Mouse (Mus musculus) MEL (cell line): Measurements from ENCODE around the gene Gm21985. TPM values are rescaled to one million over a fixed set of nuclear protein-coding genes. Genes with fewer than 3 reads are reported as not detected.
"Not testable (repeated sequence)": the region's sequence is repeated elsewhere in the genome, so short reads cannot be mapped to it uniquely, and the experiment has no call there.

ENCODE experiments used
- DNase-seq: peaks from one replicate; pipeline ENCODE4 v3.0.0; 2011; ENCODE audit warnings: low read depth, low spot score
- H3K27ac ChIP-seq: 2 replicates; pipeline ENCODE4 v1.5.1; 2012; ENCODE audit warnings: low read depth, mild to moderate bottlenecking, control low read depth, low read length, moderate library complexity; ENCODE audit not compliant: control insufficient read depth
- H3K27me3 ChIP-seq, 2 experiments: fragments of 150-350 bp in 1 of 2; sonication (generic) in 1 of 2; 2 replicates each; pipeline ENCODE4 v1.6.1; 2012; ENCODE audit warnings: low read length in 2 of 2, mild to moderate bottlenecking in 2 of 2, improper control_type of control experiment in 1 of 2, moderate library complexity in 1 of 2; ENCODE audit not compliant: insufficient read depth in 2 of 2, control insufficient read depth in 1 of 2
- H3K36me3 ChIP-seq, 2 experiments: 2 replicates each; pipeline ENCODE4 v1.6.1; 2012 to 2014; ENCODE audit warnings: low read length in 2 of 2, improper control_type of control experiment in 1 of 2, inconsistent platforms in 1 of 2, mild to moderate bottlenecking in 1 of 2; ENCODE audit not compliant: insufficient read depth in 2 of 2, control insufficient read depth in 1 of 2
- H3K4me1 ChIP-seq, 2 experiments: fragments of 150-350 bp in 1 of 2; sonication (generic) in 1 of 2; 2 replicates each; pipeline ENCODE4 v1.6.1; 2012; ENCODE audit warnings: low read length in 2 of 2, improper control_type of control experiment in 1 of 2, mild to moderate bottlenecking in 1 of 2; ENCODE audit not compliant: insufficient read depth in 2 of 2, control insufficient read depth in 1 of 2
- H3K4me3 ChIP-seq, 2 experiments: fragments of 150-350 bp in 1 of 2; sonication (generic) in 1 of 2; 2 replicates each; pipeline ENCODE4 v1.5.1; 2012; ENCODE audit warnings: low read depth in 2 of 2, low read length in 2 of 2, mild to moderate bottlenecking in 2 of 2, moderate library complexity in 2 of 2, control low read depth in 1 of 2, improper control_type of control experiment in 1 of 2; ENCODE audit not compliant: control insufficient read depth in 1 of 2, insufficient read depth in 1 of 2
- H3K79me2 ChIP-seq: 2 replicates; pipeline ENCODE4 v1.6.1; 2012; ENCODE audit warnings: mild to moderate bottlenecking, low read length, moderate library complexity; ENCODE audit not compliant: control insufficient read depth, poor library complexity, insufficient read depth
- H3K9ac ChIP-seq: 2 replicates; pipeline ENCODE4 v1.6.1; 2012; ENCODE audit warnings: low read depth, mild to moderate bottlenecking, control low read depth, low read length, moderate library complexity; ENCODE audit not compliant: control insufficient read depth, poor library complexity, severe bottlenecking
- H3K9me3 ChIP-seq: fragments of 150-350 bp; sonication (generic); replicated peaks from 2 replicates; pipeline ENCODE4 v1.6.1; 2012; ENCODE audit warnings: mild to moderate bottlenecking, low read length, improper control_type of control experiment, moderate library complexity; ENCODE audit not compliant: insufficient read depth
- BHLHE40 ChIP-seq: IDR thresholded peaks from 2 replicates; pipeline ENCODE4 v1.6.1; 2012; ENCODE audit warnings: low read depth, mild to moderate bottlenecking, inconsistent platforms, low read length, improper control_type of control experiment, borderline replicate concordance
- CHD1 ChIP-seq: IDR thresholded peaks from 2 replicates; pipeline ENCODE4 v1.6.1; 2012; ENCODE audit warnings: low read depth, mild to moderate bottlenecking, inconsistent platforms, low read length, improper control_type of control experiment
- EP300 ChIP-seq, 2 experiments: IDR thresholded peaks; 2 replicates each; pipeline ENCODE4 v1.6.1; 2011; ENCODE audit warnings: improper control_type of control experiment in 2 of 2, low read length in 2 of 2, low read depth in 1 of 2, mild to moderate bottlenecking in 1 of 2
- ETS1 ChIP-seq: IDR thresholded peaks from 2 replicates; pipeline ENCODE4 v1.6.1; 2012; ENCODE audit warnings: low read depth, mild to moderate bottlenecking, inconsistent platforms, low read length, improper control_type of control experiment, moderate library complexity
- GABPA ChIP-seq: IDR thresholded peaks from 2 replicates; pipeline ENCODE4 v1.6.1; 2012; ENCODE audit warnings: low read depth, mild to moderate bottlenecking, inconsistent platforms, low read length, improper control_type of control experiment, moderate library complexity
- GATA1 ChIP-seq: IDR thresholded peaks from 2 replicates; pipeline ENCODE4 v1.6.1; 2011; ENCODE audit warnings: low read depth, low read length, improper control_type of control experiment
- HCFC1 ChIP-seq: IDR thresholded peaks from 2 replicates; pipeline ENCODE4 v1.6.1; 2012; ENCODE audit warnings: low read depth, mild to moderate bottlenecking, inconsistent platforms, low read length, improper control_type of control experiment, moderate library complexity
- MXI1 ChIP-seq: IDR thresholded peaks from 2 replicates; pipeline ENCODE4 v1.6.1; 2011; ENCODE audit warnings: mild to moderate bottlenecking, low read depth, low read length, improper control_type of control experiment
- MYC ChIP-seq: IDR thresholded peaks from 2 replicates; pipeline ENCODE4 v1.6.1; 2011; ENCODE audit warnings: low read depth, mild to moderate bottlenecking, low read length, improper control_type of control experiment, moderate library complexity
- NRF1 ChIP-seq: IDR thresholded peaks from 2 replicates; pipeline ENCODE4 v1.6.1; 2014; ENCODE audit warnings: low read depth, mild to moderate bottlenecking, inconsistent platforms, low read length, improper control_type of control experiment, moderate library complexity; ENCODE audit not compliant: poor library complexity, insufficient read depth, severe bottlenecking
- POLR2AphosphoS2 ChIP-seq: IDR thresholded peaks from 2 replicates; pipeline ENCODE4 v1.6.1; 2011; ENCODE audit warnings: low read length, improper control_type of control experiment
- RAD21 ChIP-seq: IDR thresholded peaks from 2 replicates; pipeline ENCODE4 v1.6.1; 2011; ENCODE audit warnings: mild to moderate bottlenecking, low read depth, low read length, improper control_type of control experiment
- SMC3 ChIP-seq: IDR thresholded peaks from 2 replicates; pipeline ENCODE4 v1.6.1; 2011; ENCODE audit warnings: low read depth, low read length, improper control_type of control experiment
- TAL1 ChIP-seq: IDR thresholded peaks from 2 replicates; pipeline ENCODE4 v1.6.1; 2012; ENCODE audit warnings: mild to moderate bottlenecking, inconsistent platforms, low read length, moderate library complexity, mixed read lengths
- TBP ChIP-seq: IDR thresholded peaks from 2 replicates; pipeline ENCODE4 v1.8.0; 2011; ENCODE audit warnings: low read depth, low read length, improper control_type of control experiment
- TCF12 ChIP-seq: IDR thresholded peaks from 2 replicates; pipeline ENCODE4 v1.6.1; 2014; ENCODE audit warnings: low read depth, mild to moderate bottlenecking, inconsistent platforms, low read length, improper control_type of control experiment, moderate library complexity
- UBTF ChIP-seq: IDR thresholded peaks from 2 replicates; pipeline ENCODE4 v1.6.1; 2012; ENCODE audit warnings: low read depth, mild to moderate bottlenecking, inconsistent platforms, low read length, improper control_type of control experiment, moderate library complexity, borderline replicate concordance; ENCODE audit not compliant: insufficient read depth
- USF2 ChIP-seq, 2 experiments: IDR thresholded peaks; 2 replicates each; pipeline ENCODE4 v1.6.1; 2011 to 2012; ENCODE audit warnings: improper control_type of control experiment in 2 of 2, low read length in 2 of 2, borderline replicate concordance in 1 of 2, inconsistent platforms in 1 of 2, low read depth in 1 of 2, mild to moderate bottlenecking in 1 of 2; ENCODE audit not compliant: insufficient read depth in 1 of 2
- ZC3H11A ChIP-seq: IDR thresholded peaks from 2 replicates; pipeline ENCODE4 v1.6.1; 2012; ENCODE audit warnings: low read depth, mild to moderate bottlenecking, inconsistent platforms, low read length, improper control_type of control experiment
- ZKSCAN1 ChIP-seq: IDR thresholded peaks from 2 replicates; pipeline ENCODE4 v1.6.1; 2012; ENCODE audit warnings: low read depth, mild to moderate bottlenecking, inconsistent platforms, low read length, improper control_type of control experiment, moderate library complexity
- ZNF384 ChIP-seq: IDR thresholded peaks from 2 replicates; pipeline ENCODE4 v1.6.1; 2012; ENCODE audit warnings: low read depth, mild to moderate bottlenecking, inconsistent platforms, low read length, improper control_type of control experiment
- polyA plus RNA-seq, 2 experiments: library from polyadenylated mRNA; stranded (reverse) in 1 of 2; unstranded in 1 of 2; fragments of >175 nt in 1 of 2; fragments of >200 nt in 1 of 2; gene quantifications; 2 replicates each; pipeline versions ENCODE4 v1.2.1 to v1.2.4; 2012; ENCODE audit warnings: low replicate concordance in 2 of 2, low read depth in 1 of 2; ENCODE audit not compliant: insufficient read length in 2 of 2, insufficient read depth in 1 of 2, missing spikeins in 1 of 2
- total RNA-seq: library from RNA; depleted of rRNA; stranded (reverse); fragments of 300-350 nt; gene quantifications from 2 replicates; pipeline ENCODE4 v1.2.3, GENCODE M21; 2012

Gm21985 gene
- total and polyA plus RNA-seq, 3 experiments, result 0.04 TPM; not detected in 2

- TF ChIP-seq MXI1, result peak; percentile 96
- TF ChIP-seq EP300 (IDR thresholded peaks at IDR 0.05; ENCODE audit: low read depth in 1 of 2, low read length in 2 of 2), result peak; percentile 31 to 61; a peak in 2 of 4 replicates
- TF ChIP-seq NRF1, result no peak
These were observed 18.4 kb downstream of the Gm21985 start (continued) for GRCm38 (mm10) chr2:112284363-112285030.

GRCm38 (mm10) chr2:112285031-112285390, 18.9 kb downstream of the Gm21985 start:
- Histone ChIP-seq H3K9me3 (no peaks in the 10 kb centered on the region), H3K36me3 (peaks cover 0 to 22% of the 10 kb centered on the region in 2 experiments; a peak in 2 of 4 replicates), H3K79me2 (peaks cover 12% of the 10 kb centered on the region), H3K27me3 (no peaks in the 10 kb centered on the region), H3K9ac (peak overlapping the region; percentile 78), H3K4me1 (peaks cover 6 to 26% of the 10 kb centered on the region in 2 experiments; a peak in 2 of 4 replicates), H3K4me3 (peak overlapping the region; percentile 82 to 87), H3K27ac (peak overlapping the region; percentile 80)
- no peak for DNase-seq
- TF ChIP-seq HCFC1 (no peak), CHD1 (peak; percentile 78)

- peaks cover 0 to 22% of the 10 kb centered on the region in 2 experiments; a peak in 2 of 4 replicates for H3K36me3 ChIP-seq
- H3K79me2 ChIP-seq, result peaks cover 12% of the 10 kb centered on the region
- H3K4me1 ChIP-seq, result peaks cover 6 to 26% of the 10 kb centered on the region in 2 experiments; a peak in 2 of 4 replicates
- peak overlapping the region in 1 of 2 experiments; percentile 82; a peak in 2 of 4 replicates for H3K4me3 ChIP-seq
- peak overlapping the region; percentile 78; the same call in 1 of the 2 replicates for H3K9ac ChIP-seq
- TF ChIP-seq TBP, result peak; percentile 92
- not testable (repeated sequence) for H3K27ac ChIP-seq, H3K9me3 ChIP-seq, DNase-seq, H3K27me3 ChIP-seq
These were observed 19.9 kb downstream of the Gm21985 start for GRCm38 (mm10) chr2:112286062-112286461.

GRCm38 (mm10) chr2:112287059-112287458, 20.9 kb downstream of the Gm21985 start:
- no peak overlapping the region for H3K4me3 ChIP-seq
- no peaks in the 10 kb centered on the region for H3K9me3 ChIP-seq
- H3K36me3 ChIP-seq, result peaks cover 0 to 24% of the 10 kb centered on the region in 2 experiments; a peak in 2 of 4 replicates
- TF ChIP-seq MYC, result no peak
- no peak for TF ChIP-seq POLR2AphosphoS2
- TF ChIP-seq ZKSCAN1, result no peak
- TF ChIP-seq SMC3, result no peak
- TF ChIP-seq ZNF384, result no peak
- TF ChIP-seq NRF1, result no peak
- no peak for TF ChIP-seq RAD21
- no peak for TF ChIP-seq MXI1
- TF ChIP-seq GATA1, result no peak
- TF ChIP-seq BHLHE40, result no peak
- TF ChIP-seq USF2 (IDR thresholded peaks at IDR 0.05; ENCODE audit: borderline replicate concordance in 1 of 2, insufficient read depth in 1 of 2, low read depth in 1 of 2, low read length in 2 of 2), result no peak
- TF ChIP-seq CHD1, result no peak
- no peak for TF ChIP-seq TCF12
- no peak for TF ChIP-seq HCFC1
- TF ChIP-seq GABPA, result no peak
- no peak for TF ChIP-seq ZC3H11A
- no peak for TF ChIP-seq UBTF
- no peak for TF ChIP-seq ETS1
- TF ChIP-seq TAL1, result no peak
- no peak overlapping the region for H3K27ac ChIP-seq
- DNase-seq, result peak; percentile 67
- no peak overlapping the region for H3K9ac ChIP-seq
- peaks cover 6 to 26% of the 10 kb centered on the region in 2 experiments; a peak in 2 of 4 replicates for H3K4me1 ChIP-seq
- H3K27me3 ChIP-seq, result no peaks in the 10 kb centered on the region
- H3K79me2 ChIP-seq, result peaks cover 12% of the 10 kb centered on the region
